Mouse (Mus musculus): ENCODE measurements around the gene Krt81.

DNA sequence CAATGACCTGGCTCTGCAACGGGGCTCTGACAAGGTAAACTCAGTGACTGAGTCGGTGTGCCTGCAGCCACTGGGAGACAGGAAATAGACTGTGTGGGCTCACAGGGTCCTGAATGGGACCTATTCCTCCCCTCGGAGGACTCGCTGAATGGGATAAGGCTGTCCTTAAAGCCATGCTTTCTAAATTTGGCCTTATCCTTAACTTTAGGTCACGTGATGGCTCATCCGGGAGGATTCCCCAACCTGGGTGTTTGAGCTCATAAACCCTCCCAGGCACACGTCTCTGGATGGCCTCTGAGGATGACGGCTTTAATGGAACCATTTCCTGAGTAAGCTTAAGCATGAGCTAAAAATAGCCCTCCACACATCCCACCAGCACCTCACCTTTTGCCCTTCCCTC, 29.2 kb upstream of the Krt81 start:
- TF ChIP-seq CTCF (IDR thresholded peaks at IDR 0.05; ENCODE audit: low read depth) (no peak), EP300 (IDR thresholded peaks at IDR 0.05; ENCODE audit: low read depth) (no peak)
